ENCODE assay signal across 22 mouse cellular contexts in genomic region chr5:36315106-36315505, GRCm38 (mm10).
DNase-seq lines count a peak whose midpoint lies in the region; ATAC-seq lines count a peak whose summit lies in the region.
"Had no signal": no experiment of that assay in that cellular context is flagged by ENCODE, and none has a peak within 500 bp of the region (broad histone marks: within the 10 kb centered on the region; RNA-seq: fewer than 3 reads in every experiment).

No protein-coding gene starts in this region.

- H3K4me3 ChIP-seq in liver, embryonic 16.5 days (ENCODE audit: low read depth, low read length): no peak overlapping the region
- H3K4me3 ChIP-seq in liver, embryonic 12.5 days: no peak overlapping the region
- no peak overlapping the region for H3K4me3 ChIP-seq in embryonic facial prominence, embryonic 14.5 days (ENCODE audit: low read depth, low read length)
- no peak overlapping the region for H3K4me3 ChIP-seq in stomach, embryonic 15.5 days (replicated peaks)
- H3K4me3 ChIP-seq: embryonic facial prominence, embryonic 13.5 days; heart, embryonic 12.5 days; kidney, embryonic 15.5 days had no signal

- H3K27me3 ChIP-seq in liver, embryonic 16.5 days (ENCODE audit: control insufficient read depth, insufficient read depth, low read depth, low read length): no peaks in the 10 kb centered on the region
- H3K27me3 ChIP-seq in liver, embryonic 12.5 days (replicated peaks): no peaks in the 10 kb centered on the region
- no peaks in the 10 kb centered on the region for H3K27me3 ChIP-seq in embryonic facial prominence, embryonic 14.5 days (replicated peaks; ENCODE audit: control insufficient read depth, insufficient read depth, low read length)
- no peaks in the 10 kb centered on the region for H3K27me3 ChIP-seq in stomach, embryonic 15.5 days (replicated peaks)
- H3K27me3 ChIP-seq: embryonic facial prominence, embryonic 13.5 days; kidney, embryonic 15.5 days had no signal

- 58% methylated on average over 9 of the region's 9 CpGs for WGBS in liver, embryonic 16.5 days (ENCODE audit: insufficient replicate concordance)
- 66% methylated on average over 9 of the region's 9 CpGs for WGBS in liver, embryonic 12.5 days (ENCODE audit: insufficient replicate concordance)
- WGBS in embryonic facial prominence, embryonic 14.5 days: 81% methylated on average over 9 of the region's 9 CpGs
- 70% methylated on average over 9 of the region's 9 CpGs for WGBS in stomach, embryonic 15.5 days

- H3K9ac ChIP-seq in liver, embryonic 16.5 days (ENCODE audit: low read depth, low read length): no peak overlapping the region
- H3K9ac ChIP-seq in liver, embryonic 12.5 days: no peak overlapping the region
- H3K9ac ChIP-seq in embryonic facial prominence, embryonic 14.5 days (ENCODE audit: low read depth, low read length): no peak overlapping the region
- no peak overlapping the region for H3K9ac ChIP-seq in stomach, embryonic 15.5 days
- H3K9ac ChIP-seq: embryonic facial prominence, embryonic 13.5 days; heart, embryonic 12.5 days; kidney, embryonic 15.5 days had no signal

- peak; percentile 14 for DNase-seq in NIH3T3 (ENCODE audit: low read depth)
- DNase-seq in embryonic facial prominence, embryonic 14.5 days (ENCODE audit: low spot score): peak; percentile 28
- DNase-seq in spleen, postnatal 14 days (ENCODE audit: low spot score in 2 of 2): no peak
- DNase-seq in layer of hippocampus, adult 9-10 months (ENCODE audit: low spot score): no peak
- DNase-seq: adrenal gland, adult 2 months; B cell, adult 2 months; cerebellum, adult 11-12 months; cerebellum, postnatal 14 days; gastrocnemius, postnatal 10 days; heart, adult 18-20 months; heart, postnatal 10 days; kidney, adult 11 months; kidney, postnatal 36 days had no signal

- H3K9me3 ChIP-seq in liver, embryonic 16.5 days (replicated peaks; ENCODE audit: control insufficient read depth, low read length): no peaks in the 10 kb centered on the region
- no peaks in the 10 kb centered on the region for H3K9me3 ChIP-seq in liver, embryonic 12.5 days (replicated peaks)
- H3K9me3 ChIP-seq in embryonic facial prominence, embryonic 14.5 days (ENCODE audit: control insufficient read depth, low read length): no peaks in the 10 kb centered on the region
- H3K9me3 ChIP-seq in stomach, embryonic 15.5 days: no peaks in the 10 kb centered on the region
- H3K9me3 ChIP-seq: embryonic facial prominence, embryonic 13.5 days; G1E; heart, embryonic 12.5 days; kidney, embryonic 15.5 days had no signal

- H3K4me1 ChIP-seq in liver, embryonic 16.5 days (ENCODE audit: control insufficient read depth, low read depth, low read length): no peaks in the 10 kb centered on the region; the same call in 1 of the 2 replicates
- peaks cover 4% of the 10 kb centered on the region; the same call in 1 of the 2 replicates for H3K4me1 ChIP-seq in liver, embryonic 12.5 days
- peaks cover 21% of the 10 kb centered on the region for H3K4me1 ChIP-seq in embryonic facial prominence, embryonic 14.5 days (ENCODE audit: control insufficient read depth, insufficient read depth, low read length)
- H3K4me1 ChIP-seq in stomach, embryonic 15.5 days: peaks cover 15% of the 10 kb centered on the region

- ATAC-seq in liver, embryonic 16.5 days (ENCODE audit: low read depth): peak; percentile 79
- no peak for ATAC-seq in liver, embryonic 12.5 days
- no peak for ATAC-seq in embryonic facial prominence, embryonic 14.5 days (ENCODE audit: low read depth)
- ATAC-seq in stomach, embryonic 15.5 days (ENCODE audit: insufficient read depth, low FRiP score, low read depth): peak; percentile 19; the same call in 1 of the 2 replicates
- ATAC-seq: forebrain, embryonic 16.5 days had no signal

- H3K4me2 ChIP-seq in liver, embryonic 16.5 days (ENCODE audit: low read depth, low read length): no peak overlapping the region
- H3K4me2 ChIP-seq in liver, embryonic 12.5 days: no peak overlapping the region
- H3K4me2 ChIP-seq in embryonic facial prominence, embryonic 14.5 days (ENCODE audit: low read depth, low read length): no peak overlapping the region
- H3K4me2 ChIP-seq in stomach, embryonic 15.5 days: no peak overlapping the region
- H3K4me2 ChIP-seq: embryonic facial prominence, embryonic 13.5 days; heart, embryonic 12.5 days; kidney, embryonic 15.5 days; midbrain, embryonic 11.5 days had no signal

- peak overlapping the region; percentile 47; the same call in 1 of the 2 replicates for H3K27ac ChIP-seq in liver, embryonic 16.5 days (ENCODE audit: low read length)
- no peak overlapping the region for H3K27ac ChIP-seq in liver, embryonic 12.5 days
- no peak overlapping the region for H3K27ac ChIP-seq in embryonic facial prominence, embryonic 14.5 days (replicated peaks; ENCODE audit: low read depth, low read length)
- peak overlapping the region; percentile 74; the same call in 1 of the 2 replicates for H3K27ac ChIP-seq in stomach, embryonic 15.5 days
- H3K27ac ChIP-seq: embryonic facial prominence, embryonic 13.5 days; kidney, embryonic 15.5 days had no signal

- H3K36me3 ChIP-seq in liver, embryonic 16.5 days (ENCODE audit: control insufficient read depth, insufficient read depth): no peaks in the 10 kb centered on the region
- no peaks in the 10 kb centered on the region for H3K36me3 ChIP-seq in liver, embryonic 12.5 days
- H3K36me3 ChIP-seq in embryonic facial prominence, embryonic 14.5 days (ENCODE audit: control insufficient read depth, insufficient read depth, low read length): no peaks in the 10 kb centered on the region
- H3K36me3 ChIP-seq in stomach, embryonic 15.5 days: no peaks in the 10 kb centered on the region
- H3K36me3 ChIP-seq: embryonic facial prominence, embryonic 13.5 days; G1E; heart, embryonic 12.5 days; kidney, embryonic 15.5 days had no signal

Comparison
In these comparisons a context has a peak if more than half of its experiments do, and no peak if none do; other contexts are left out.
1. ATAC-seq: peak in liver, embryonic 16.5 days (single experiment) and stomach, embryonic 15.5 days (single experiment); none in liver, embryonic 12.5 days (single experiment) and embryonic facial prominence, embryonic 14.5 days (single experiment).
2. H3K27ac ChIP-seq: peak in liver, embryonic 16.5 days (single experiment) and stomach, embryonic 15.5 days (single experiment); none in liver, embryonic 12.5 days (single experiment) and embryonic facial prominence, embryonic 14.5 days (single experiment).
3. DNase-seq: peak in NIH3T3 (single experiment) and embryonic facial prominence, embryonic 14.5 days (single experiment); none in spleen, postnatal 14 days (0 of 2) and layer of hippocampus, adult 9-10 months (single experiment).